Mouse (Mus musculus) T-helper 1 cell (primary cell): ENCODE measurements around the gene Tdpoz3.
"Not testable (repeated sequence)": the region's sequence is repeated elsewhere in the genome, so short reads cannot be mapped to it uniquely, and the experiment has no call there.

Experiments
- in situ Hi-C: fragments of 300-600 bp; cut with MboI, MseI; formaldehyde crosslinking; loops from one replicate; pipeline ENCODE4 v1.15.1; 2025; ENCODE audit warnings: high pct_unique_total_duplicates

Gene Tdpoz3

DNA sequence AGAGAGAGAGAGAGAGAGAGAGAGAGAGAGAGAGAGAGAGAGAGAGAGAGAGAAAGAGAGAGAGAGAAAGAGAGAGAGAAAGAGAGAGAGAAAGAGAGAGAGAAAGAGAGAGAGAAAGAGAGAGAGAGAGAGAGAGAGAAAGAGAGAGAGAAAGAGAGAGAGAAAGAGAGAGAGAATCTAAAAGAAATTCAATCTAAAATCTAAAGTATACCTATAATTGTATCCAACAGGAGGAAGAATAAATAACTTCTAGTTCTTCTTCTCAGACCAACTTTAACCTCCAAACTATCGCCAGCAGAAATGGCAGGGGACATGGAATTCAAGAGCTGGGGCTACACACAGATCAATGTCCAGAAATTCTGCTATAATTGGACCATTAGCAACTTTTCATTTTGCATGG lies at the start of gene Tdpoz3:
Gene Tdpoz3 (plus strand): TSS at position 301 of the 400 bp plus-strand sequence.
- in situ Hi-C loops = not testable (repeated sequence)

DNA sequence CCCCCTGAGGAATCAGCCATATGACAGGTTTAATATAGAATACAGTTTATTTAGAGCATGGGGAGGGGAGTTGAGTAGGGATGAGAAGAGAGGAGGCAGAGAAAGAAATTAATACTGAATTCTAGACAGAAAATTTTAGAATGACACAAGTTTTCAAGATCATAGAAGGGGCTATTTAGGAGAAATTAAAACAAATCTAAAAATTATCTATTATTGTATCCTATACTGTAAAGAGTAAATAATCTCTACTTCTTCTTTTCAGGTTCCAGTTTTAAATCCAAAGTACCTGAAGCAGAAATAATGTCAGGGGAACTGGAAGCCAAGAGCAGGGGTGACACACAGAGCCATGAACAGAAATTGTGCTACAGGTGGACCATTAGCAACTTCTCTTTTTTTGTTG lies 29.7 kb upstream of the Tdpoz3 start, which contains the start of gene Tdpoz4:
Gene Tdpoz4 (plus strand): TSS at position 301 of the 400 bp plus-strand sequence.
- in situ Hi-C loops = not testable (repeated sequence)

DNA sequence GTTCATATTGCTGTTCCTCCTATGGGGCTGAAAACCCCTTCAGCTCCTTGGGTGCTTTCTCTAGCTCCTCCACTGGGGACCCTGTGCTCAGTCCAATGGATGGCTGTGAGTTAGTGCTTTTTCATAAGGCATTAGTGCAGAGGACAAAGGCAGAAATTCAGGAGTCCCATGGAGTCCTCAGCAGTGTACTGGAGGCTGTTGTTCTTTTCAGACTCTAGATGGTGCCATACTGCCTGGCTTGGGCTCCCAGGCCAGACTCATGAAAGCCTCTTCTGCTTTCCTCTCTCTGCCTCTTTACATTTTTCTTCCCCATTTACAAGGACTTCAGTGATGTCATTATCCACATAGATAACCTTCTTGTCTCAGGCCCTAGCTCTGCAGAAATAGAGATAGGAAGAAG lies 12.5 kb upstream of the Tdpoz3 start:
- in situ Hi-C loops = not testable (repeated sequence)

DNA sequence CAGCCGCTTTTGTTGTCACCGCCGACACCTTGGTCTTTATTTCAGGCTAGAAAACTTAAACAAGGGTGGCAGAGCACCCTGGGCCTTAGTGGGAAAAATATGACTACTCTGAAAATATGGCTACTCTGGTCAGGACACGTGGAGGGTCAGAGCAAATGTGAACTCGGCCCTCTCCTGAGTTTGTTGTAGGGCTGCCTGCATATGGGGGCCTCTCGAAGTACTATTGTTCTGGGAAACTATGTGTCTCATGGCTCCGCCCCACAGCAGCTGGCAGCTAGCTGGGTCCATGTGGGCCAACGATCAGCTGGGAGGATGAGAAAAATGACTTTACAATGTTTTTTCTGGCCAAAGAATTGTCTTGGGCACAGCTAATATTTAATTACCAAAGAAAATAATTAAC lies 33.1 kb downstream of the Tdpoz3 start:
- in situ Hi-C loops = not testable (repeated sequence)

DNA sequence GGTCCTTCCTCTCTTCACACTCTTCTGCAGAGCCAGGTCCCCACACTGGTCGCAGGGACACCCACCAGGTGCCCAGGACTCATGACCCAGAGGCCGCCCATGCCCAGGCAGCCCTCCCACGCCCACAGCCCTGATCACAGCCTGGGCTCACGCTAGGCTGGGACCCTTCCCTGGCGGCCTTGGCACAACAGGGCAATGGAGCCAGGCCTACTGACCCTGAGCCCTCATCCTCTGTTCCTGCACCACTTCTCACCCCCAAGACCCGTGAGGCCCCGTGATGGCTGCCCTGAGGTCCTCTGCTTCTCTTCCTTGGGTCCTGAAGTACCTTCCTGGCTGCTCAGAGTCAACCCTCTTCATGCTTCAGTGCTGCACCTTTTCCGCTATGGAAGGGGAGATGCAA lies 44.8 kb downstream of the Tdpoz3 start:
- in situ Hi-C loops = loop anchor here (10.0 kb wide), 1 partner anchor 324 kb away; the partner anchor contains the start of gene Gm5286
